Mouse (Mus musculus) limb, embryonic 11.5 days (tissue): ENCODE measurements around the gene Rapgef1. TPM values are rescaled to one million over a fixed set of nuclear protein-coding genes. Genes with fewer than 3 reads are reported as not detected.

Experiments
- ATAC-seq: fragments of 200-750 bp; cut with Nextera tagmentation; 2 replicates; pipeline ENCODE4 v1.8.0; 2017; ENCODE audit warnings: low read depth; ENCODE audit not compliant: insufficient number of reproducible peaks, low FRiP score, low TSS enrichment
- DNase-seq: peaks from one replicate; pipeline ENCODE4 v3.0.0-alpha.2; 2015; ENCODE audit warnings: low spot score
- H3K27ac ChIP-seq: fragments of 300-500 bp; sonication (generic); replicated peaks from 2 replicates; pipeline ENCODE4 v1.5.1; 2014; ENCODE audit warnings: low read depth, mild to moderate bottlenecking, low read length
- H3K27me3 ChIP-seq: fragments of 300-500 bp; sonication (generic); 2 replicates; pipeline ENCODE4 v1.6.1; 2014; ENCODE audit warnings: mild to moderate bottlenecking, low read length, mixed read lengths; ENCODE audit not compliant: control insufficient read depth, insufficient read depth
- H3K36me3 ChIP-seq: fragments of 300-500 bp; sonication (generic); 2 replicates; pipeline ENCODE4 v1.6.1; 2014; ENCODE audit warnings: mild to moderate bottlenecking, low read length, moderate library complexity, mixed read lengths; ENCODE audit not compliant: control insufficient read depth, insufficient read depth
- H3K4me1 ChIP-seq: fragments of 300-500 bp; sonication (generic); 2 replicates; pipeline ENCODE4 v1.6.1; 2014; ENCODE audit warnings: low read length, mixed read lengths; ENCODE audit not compliant: control insufficient read depth, insufficient read depth
- H3K4me2 ChIP-seq: fragments of 300-500 bp; sonication (generic); 2 replicates; pipeline ENCODE4 v1.6.1; 2014; ENCODE audit warnings: low read depth, mild to moderate bottlenecking, moderate library complexity; ENCODE audit not compliant: severe bottlenecking
- H3K4me3 ChIP-seq: fragments of 300-500 bp; sonication (generic); 2 replicates; pipeline ENCODE4 v1.5.1; 2014; ENCODE audit warnings: low read depth, low read length
- H3K9ac ChIP-seq: fragments of 300-500 bp; sonication (generic); 2 replicates; pipeline ENCODE4 v1.6.1; 2014; ENCODE audit warnings: mild to moderate bottlenecking, low read length
- H3K9me3 ChIP-seq: fragments of 300-500 bp; sonication (generic); 2 replicates; pipeline ENCODE4 v1.6.1; 2016; ENCODE audit warnings: low read length; ENCODE audit not compliant: control insufficient read depth
- WGBS: fragments of 180-500 bp; shearing (Covaris S2); extraction: QIAGEN DNeasy Blood & Tissue Kit; methylation state at CpG from one replicate; pipeline ENCODE4 v1.1.7; 2014; 5-methylcytosine and 5-hydroxymethylcytosine counted together
- polyA plus RNA-seq: library from polyadenylated mRNA; unstranded; fragments of >200 nt; fragmentation: Nextera tagmentation; extraction: Ambion mirVana; gene quantifications from 2 replicates; pipeline ENCODE4 v1.2.1, GENCODE M21; 2014

The Rapgef1 gene
- polyA plus RNA-seq, 1 experiment from 2014 or later, result 17.1 TPM

GRCm38 (mm10) chr2:29711877-29712276 lies 92.4 kb downstream of the Rapgef1 start:
- Histone ChIP-seq H3K4me2 (no peak overlapping the region), H3K4me1 (no peaks in the 10 kb centered on the region), H3K36me3 (peaks cover 11% of the 10 kb centered on the region), H3K27ac (no peak overlapping the region), H3K9ac (no peak overlapping the region), H3K4me3 (no peak overlapping the region), H3K27me3 (no peaks in the 10 kb centered on the region), H3K9me3 (no peaks in the 10 kb centered on the region)
- no peak for DNase-seq
- ATAC-seq, result no peak
- WGBS, result 88% methylated on average over 5 of the region's 5 CpGs

- no peaks in the 10 kb centered on the region for H3K27me3 ChIP-seq
- no peak for DNase-seq
- no peaks in the 10 kb centered on the region for H3K9me3 ChIP-seq
- peaks cover 11% of the 10 kb centered on the region for H3K36me3 ChIP-seq
- H3K4me2 ChIP-seq, result no peak overlapping the region
- H3K4me3 ChIP-seq, result no peak overlapping the region
- H3K4me1 ChIP-seq, result no peaks in the 10 kb centered on the region
- 100% methylated on average over 1 of the region's 2 CpGs for WGBS
- ATAC-seq, result no peak
- no peak overlapping the region for H3K27ac ChIP-seq
- H3K9ac ChIP-seq, result no peak overlapping the region
Measured at GRCm38 (mm10) chr2:29713501-29713900, 94.0 kb downstream of the Rapgef1 start.

GRCm38 (mm10) chr2:29714127-29714526 lies 94.6 kb downstream of the Rapgef1 start:
- no peak for DNase-seq
- ATAC-seq, result no peak
- Histone ChIP-seq H3K4me1 (no peaks in the 10 kb centered on the region), H3K27ac (no peak overlapping the region), H3K4me2 (no peak overlapping the region), H3K27me3 (no peaks in the 10 kb centered on the region), H3K36me3 (peaks cover 11% of the 10 kb centered on the region), H3K9me3 (no peaks in the 10 kb centered on the region), H3K9ac (no peak overlapping the region), H3K4me3 (no peak overlapping the region)
- WGBS, result 97% methylated on average over 5 of the region's 5 CpGs

- Histone ChIP-seq H3K4me3 (no peak overlapping the region), H3K36me3 (peaks cover 16% of the 10 kb centered on the region), H3K4me2 (no peak overlapping the region), H3K4me1 (no peaks in the 10 kb centered on the region), H3K9ac (no peak overlapping the region), H3K9me3 (no peaks in the 10 kb centered on the region), H3K27ac (peak overlapping the region; percentile 21; the same call in 1 of the 2 replicates), H3K27me3 (no peaks in the 10 kb centered on the region)
- DNase-seq, result no peak
- no peak for ATAC-seq
- WGBS, result 29% methylated on average over 7 of the region's 7 CpGs
Measured at GRCm38 (mm10) chr2:29716143-29716542, 96.6 kb downstream of the Rapgef1 start.

- Histone ChIP-seq H3K4me3 (no peak overlapping the region), H3K9me3 (no peaks in the 10 kb centered on the region), H3K4me2 (no peak overlapping the region), H3K27ac (no peak overlapping the region), H3K27me3 (no peaks in the 10 kb centered on the region), H3K9ac (no peak overlapping the region), H3K36me3 (peaks cover 17% of the 10 kb centered on the region), H3K4me1 (no peaks in the 10 kb centered on the region)
- 17% methylated on average over 6 of the region's 6 CpGs for WGBS
- ATAC-seq, result peak; percentile 47; the same call in 1 of the 2 replicates
- DNase-seq, result peak; percentile 52
Measured at GRCm38 (mm10) chr2:29716691-29717090, 97.2 kb downstream of the Rapgef1 start.

- Histone ChIP-seq H3K27me3 (no peaks in the 10 kb centered on the region), H3K9me3 (no peaks in the 10 kb centered on the region), H3K4me2 (no peak overlapping the region), H3K9ac (no peak overlapping the region), H3K4me3 (no peak overlapping the region), H3K36me3 (peaks cover 17% of the 10 kb centered on the region), H3K4me1 (no peaks in the 10 kb centered on the region), H3K27ac (no peak overlapping the region)
- ATAC-seq (no peak), DNase-seq (no peak)
- WGBS, result 90% methylated on average over 5 of the region's 5 CpGs
Measured at GRCm38 (mm10) chr2:29718581-29718980, 99.1 kb downstream of the Rapgef1 start.

- Histone ChIP-seq H3K27ac (no peak overlapping the region), H3K4me1 (no peaks in the 10 kb centered on the region), H3K4me2 (no peak overlapping the region), H3K4me3 (no peak overlapping the region), H3K9ac (no peak overlapping the region), H3K36me3 (peaks cover 22% of the 10 kb centered on the region), H3K27me3 (no peaks in the 10 kb centered on the region), H3K9me3 (no peaks in the 10 kb centered on the region)
- WGBS, result 92% methylated on average over 3 of the region's 3 CpGs
- ATAC-seq, result no peak
- DNase-seq, result no peak
Measured at GRCm38 (mm10) chr2:29723132-29723531, 103.6 kb downstream of the Rapgef1 start.

GRCm38 (mm10) chr2:29724664-29725365 lies 105.3 kb downstream of the Rapgef1 start:
- no peak for ATAC-seq

GRCm38 (mm10) chr2:29729500-29729899 lies 110.0 kb downstream of the Rapgef1 start:
- Histone ChIP-seq H3K4me1 (no peaks in the 10 kb centered on the region), H3K27ac (no peak overlapping the region), H3K27me3 (no peaks in the 10 kb centered on the region), H3K9ac (no peak overlapping the region), H3K4me2 (no peak overlapping the region), H3K36me3 (peaks cover 21% of the 10 kb centered on the region), H3K4me3 (no peak overlapping the region), H3K9me3 (no peaks in the 10 kb centered on the region)
- no peak for DNase-seq
- ATAC-seq, result no peak
- WGBS, result 54% methylated on average over 2 of the region's 2 CpGs

More at GRCm38 (mm10) chr2:29724664-29725365, 105.3 kb downstream of the Rapgef1 start:
- no peak overlapping the region for H3K4me3 ChIP-seq
- H3K36me3 ChIP-seq, result peaks cover 22% of the 10 kb centered on the region
- WGBS, result 86% methylated on average over 5 of the region's 5 CpGs
- H3K9me3 ChIP-seq, result no peaks in the 10 kb centered on the region
- no peak for DNase-seq
- H3K4me2 ChIP-seq, result no peak overlapping the region
- no peak overlapping the region for H3K27ac ChIP-seq
- H3K9ac ChIP-seq, result no peak overlapping the region
- H3K4me1 ChIP-seq, result no peaks in the 10 kb centered on the region
- no peaks in the 10 kb centered on the region for H3K27me3 ChIP-seq
